Mouse (Mus musculus) right cerebral cortex, adult 2 months (tissue): ENCODE data around the gene Snrpf.

ENCODE experiments used
- DNase-seq, 2 experiments: peaks; one replicate each; pipeline ENCODE4 v3.0.0; 2021 to 2022; ENCODE audit warnings: low spot score in 2 of 2

Snrpf gene

GRCm38 (mm10) chr10:93589281-93589848, at the start of gene Snrpf:
Gene Snrpf (minus strand): TSS chr10:93589706.
- peak; percentile 97 to 98 for DNase-seq

- no peak for DNase-seq
Observed at GRCm38 (mm10) chr10:93635941-93636340, 46.4 kb upstream of the Snrpf start.

- no peak for DNase-seq
Observed at GRCm38 (mm10) chr10:93633971-93634370, 44.5 kb upstream of the Snrpf start.

- no peak for DNase-seq
Observed at GRCm38 (mm10) chr10:93633563-93633962, 44.1 kb upstream of the Snrpf start.

GRCm38 (mm10) chr10:93632086-93632485, 42.6 kb upstream of the Snrpf start:
- DNase-seq, result no peak

GRCm38 (mm10) chr10:93630310-93630709, 40.8 kb upstream of the Snrpf start:
- no peak for DNase-seq

GRCm38 (mm10) chr10:93624151-93624550, 34.6 kb upstream of the Snrpf start:
- DNase-seq, result no peak

GRCm38 (mm10) chr10:93623725-93624124, 34.2 kb upstream of the Snrpf start:
- DNase-seq, result no peak

GRCm38 (mm10) chr10:93620438-93621179, 31.1 kb upstream of the Snrpf start:
- DNase-seq, result no peak

GRCm38 (mm10) chr10:93614850-93615249, 25.3 kb upstream of the Snrpf start:
- DNase-seq, result no peak

GRCm38 (mm10) chr10:93611419-93612007, 22.0 kb upstream of the Snrpf start:
- DNase-seq, result peak; percentile 57 to 64

- no peak for DNase-seq
Observed at GRCm38 (mm10) chr10:93610896-93611295, 21.4 kb upstream of the Snrpf start.

- no peak for DNase-seq
Observed at GRCm38 (mm10) chr10:93609236-93609635, 19.7 kb upstream of the Snrpf start.

GRCm38 (mm10) chr10:93608051-93608450, 18.5 kb upstream of the Snrpf start:
- no peak for DNase-seq

- no peak for DNase-seq
Observed at GRCm38 (mm10) chr10:93606326-93606725, 16.8 kb upstream of the Snrpf start.

- DNase-seq, result no peak
Observed at GRCm38 (mm10) chr10:93603256-93603655, 13.8 kb upstream of the Snrpf start.

- no peak for DNase-seq
Observed at GRCm38 (mm10) chr10:93602309-93602708, 12.8 kb upstream of the Snrpf start.

- DNase-seq, result no peak
Observed at GRCm38 (mm10) chr10:93596641-93597040, 7.1 kb upstream of the Snrpf start.

GRCm38 (mm10) chr10:93595831-93596230, 6.3 kb upstream of the Snrpf start:
- DNase-seq, result no peak

- DNase-seq, result peak; percentile 94 to 95
Observed at GRCm38 (mm10) chr10:93594022-93594482, 4.5 kb upstream of the Snrpf start.

- no peak for DNase-seq
Observed at GRCm38 (mm10) chr10:93592456-93592855, 3.0 kb upstream of the Snrpf start.

GRCm38 (mm10) chr10:93588796-93589195, 710 bp downstream of the Snrpf start:
- DNase-seq, result peak in 1 of 2 experiments; percentile 10
